In the genomic region with DNA sequence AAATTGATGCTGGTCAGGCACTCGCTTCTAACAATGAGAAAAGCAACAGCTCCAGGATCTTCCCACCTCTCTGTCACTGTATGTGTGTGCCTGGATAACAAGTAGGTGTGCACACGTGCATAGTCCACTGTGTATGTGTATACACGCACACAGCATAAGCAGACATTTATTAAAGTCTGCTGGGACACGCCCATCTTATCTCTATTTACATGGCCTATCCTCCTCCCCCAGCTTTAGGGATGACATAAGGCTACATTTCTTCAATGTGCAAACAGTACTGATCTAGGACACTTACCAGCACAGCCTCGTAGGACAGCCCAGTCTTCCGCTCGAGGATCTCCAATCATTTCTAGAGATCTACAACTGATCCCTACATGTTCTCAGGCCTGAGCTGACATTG, we compare ENCODE assay signal across 25 mouse cellular contexts. TPM values are rescaled to one million over a fixed set of nuclear protein-coding genes. Genes with fewer than 3 reads are reported as not detected.
A peak's percentile ranks its signal among the peaks of the same experiment; 100 is the strongest.
DNase-seq lines count a peak whose midpoint lies in the region; ATAC-seq and TF ChIP-seq lines count a peak whose summit lies in the region.
"Had no signal": no experiment of that assay in that cellular context is flagged by ENCODE, and none has a peak within 500 bp of the region (broad histone marks: within the 10 kb centered on the region; RNA-seq: fewer than 3 reads in every experiment).

No protein-coding gene starts in this region.

- H3K9me3 ChIP-seq in G1E (replicated peaks), result no peaks in the 10 kb centered on the region
- H3K9me3 ChIP-seq in liver, embryonic 12.5 days (replicated peaks), result no peaks in the 10 kb centered on the region
- H3K9me3 ChIP-seq in kidney, embryonic 15.5 days (replicated peaks), result no peaks in the 10 kb centered on the region
- H3K9me3 ChIP-seq: embryonic facial prominence, embryonic 12.5 days; forebrain, embryonic 13.5 days; hindbrain, embryonic 15.5 days; megakaryocyte, embryonic 14.5 days had no signal

- H3K4me1 ChIP-seq in G1E (ENCODE audit: insufficient read depth, low read depth, low read length), result peaks cover 6% of the 10 kb centered on the region
- peaks cover 13% of the 10 kb centered on the region for H3K4me1 ChIP-seq in liver, embryonic 12.5 days
- H3K4me1 ChIP-seq in kidney, embryonic 15.5 days, result peaks cover 19% of the 10 kb centered on the region
- H3K4me1 ChIP-seq: forebrain, embryonic 13.5 days; hindbrain, embryonic 15.5 days had no signal

- no peak overlapping the region for H3K4me3 ChIP-seq in G1E (ENCODE audit: low read depth, low read length)
- H3K4me3 ChIP-seq in liver, embryonic 12.5 days, result no peak overlapping the region
- H3K4me3 ChIP-seq in kidney, embryonic 15.5 days (replicated peaks), result no peak overlapping the region
- H3K4me3 ChIP-seq: embryonic facial prominence, embryonic 12.5 days; erythroblast, embryonic 14.5 days; forebrain, embryonic 13.5 days; hindbrain, embryonic 15.5 days; megakaryocyte, embryonic 14.5 days had no signal

- DNase-seq in G1E (ENCODE audit: low spot score), result no peak
- DNase-seq in c-Kit-positive CD71-positive TER-119-positive erythroid progenitor cells, embryonic 14.5 days (ENCODE audit: low spot score), result peak; percentile 13
- no peak for DNase-seq in kidney, postnatal 10 days
- DNase-seq in thymus, postnatal 25 days, result no peak
- no peak for DNase-seq in right cerebral cortex, adult 18-20 months
- DNase-seq: adrenal gland, adult 2 months; cerebellum, adult 18-20 months; cerebellum, postnatal 14 days; gastrocnemius, postnatal 36 days; heart, postnatal 4 days; kidney, adult 11 months; kidney, postnatal 14 days; lung, adult 18-20 months; midbrain, embryonic 14.5 days had no signal

- 37% methylated on average over 7 of the region's 7 CpGs for WGBS in liver, embryonic 12.5 days (ENCODE audit: insufficient replicate concordance)
- 82% methylated on average over 7 of the region's 7 CpGs for WGBS in kidney, embryonic 15.5 days

- no peaks in the 10 kb centered on the region for H3K36me3 ChIP-seq in G1E (replicated peaks)
- H3K36me3 ChIP-seq in liver, embryonic 12.5 days, result no peaks in the 10 kb centered on the region
- no peaks in the 10 kb centered on the region for H3K36me3 ChIP-seq in kidney, embryonic 15.5 days
- H3K36me3 ChIP-seq: embryonic facial prominence, embryonic 12.5 days; hindbrain, embryonic 15.5 days had no signal

- no peak overlapping the region for H3K27ac ChIP-seq in liver, embryonic 12.5 days
- no peak overlapping the region for H3K27ac ChIP-seq in kidney, embryonic 15.5 days
- H3K27ac ChIP-seq: embryonic facial prominence, embryonic 12.5 days; forebrain, embryonic 13.5 days; hindbrain, embryonic 15.5 days had no signal

- H3K27me3 ChIP-seq in G1E (ENCODE audit: insufficient read depth, low read length), result peaks cover 5% of the 10 kb centered on the region; the same call in 1 of the 2 replicates
- 0 out of 2 replicates have a peak, but pooled peaks cover 6% of the 10 kb centered on the region for H3K27me3 ChIP-seq in liver, embryonic 12.5 days (replicated peaks)
- H3K27me3 ChIP-seq in kidney, embryonic 15.5 days, result no peaks in the 10 kb centered on the region
- H3K27me3 ChIP-seq: embryonic facial prominence, embryonic 12.5 days; forebrain, embryonic 13.5 days; hindbrain, embryonic 15.5 days; Patski had no signal

- ATAC-seq in G1E (ENCODE audit: extremely low read depth, insufficient number of reproducible peaks, low FRiP score, poor library complexity, severe bottlenecking), result peak; percentile 72
- ATAC-seq in liver, embryonic 12.5 days, result peak; percentile 80
- peak; percentile 81 for ATAC-seq in megakaryocyte progenitor cell, adult 5-6 weeks (replicated peaks; ENCODE audit: poor library complexity)
- no peak for ATAC-seq in kidney, embryonic 15.5 days (replicated peaks; ENCODE audit: low FRiP score)
- ATAC-seq: forebrain, embryonic 13.5 days; Patski had no signal

- TF ChIP-seq CTCF in G1E (IDR thresholded peaks at IDR 0.05; ENCODE audit: low read depth, low read length), result no peak

- 0 out of 2 replicates have a peak overlapping the region, but pooled peaks have one; percentile 8 for H3K4me2 ChIP-seq in liver, embryonic 12.5 days
- H3K4me2 ChIP-seq in kidney, embryonic 15.5 days, result no peak overlapping the region
- H3K4me2 ChIP-seq: embryonic facial prominence, embryonic 12.5 days; forebrain, embryonic 13.5 days; hindbrain, embryonic 15.5 days had no signal

- no peak overlapping the region for H3K9ac ChIP-seq in liver, embryonic 12.5 days
- H3K9ac ChIP-seq in kidney, embryonic 15.5 days, result no peak overlapping the region
- H3K9ac ChIP-seq: embryonic facial prominence, embryonic 12.5 days; forebrain, embryonic 13.5 days; hindbrain, embryonic 15.5 days had no signal

RNA-seq across cellular contexts. Expression of a gene that starts 24.1 kb away (rescaled TPM):
- total RNA-seq in G1E (2014; fragmentation: Nextera tagmentation), result not detected in 2 replicates
- total RNA-seq in G1E (2017), result 0.06 and 0.33 TPM in 2 replicates
- polyA plus RNA-seq in G1E (2012), result not detected in 2 replicates
- 3.7 and 3.9 TPM in 2 replicates for polyA plus RNA-seq in liver, embryonic 12.5 days (2016; fragmentation: Nextera tagmentation; extraction: Ambion mirVana)
- total RNA-seq in megakaryocyte progenitor cell, adult 5-6 weeks (2015), result 0.30 TPM in 1 of 2 replicates, not detected in the other
- total RNA-seq in megakaryocyte progenitor cell, adult 5-6 weeks (2017), result 0.03 TPM in 1 of 2 replicates, not detected in the other
- polyA plus RNA-seq in kidney, embryonic 15.5 days (2015; fragmentation: Nextera tagmentation; extraction: Ambion mirVana), result 7.2 and 10.1 TPM in 2 replicates
- total RNA-seq: gastrocnemius, adult 18-20 months; gastrocnemius, postnatal 36 days; layer of hippocampus, postnatal 25 days had no signal
- polyA plus RNA-seq: erythroblast, embryonic 14.5 days had no signal
